Mouse (Mus musculus): ENCODE measurements around the gene Pimreg. TPM values are rescaled to one million over a fixed set of nuclear protein-coding genes. Genes with fewer than 3 reads are reported as not detected.

Gene Pimreg
- polyA plus RNA-seq, 1 experiment from 2014 or later = 79.0 TPM

- peak overlapping the region; percentile 65 for H3K27ac ChIP-seq
- H3K36me3 ChIP-seq = peaks cover 5% of the 10 kb centered on the region; the same call in 1 of the 2 replicates
Measured at GRCm38 (mm10) chr11:72050895-72051858, 9.3 kb downstream of the Pimreg start.

GRCm38 (mm10) chr11:72052221-72052620 is 10.4 kb downstream of the Pimreg start:
- Histone ChIP-seq H3K27me3 (peaks cover 39% of the 10 kb centered on the region), H3K4me2 (replicated peaks) (no peak overlapping the region), H3K9ac (replicated peaks) (no peak overlapping the region), H3K4me1 (replicated peaks) (peaks cover 25% of the 10 kb centered on the region), H3K4me3 (replicated peaks) (no peak overlapping the region), H3K27ac (no peak overlapping the region), H3K36me3 (no peaks in the 10 kb centered on the region), H3K9me3 (no peaks in the 10 kb centered on the region)
- ATAC-seq = no peak
- 66% methylated on average over 3 of the region's 3 CpGs for WGBS

More at GRCm38 (mm10) chr11:72050895-72051858, 9.3 kb downstream of the Pimreg start:
- WGBS = 2% methylated on average over 44 of the region's 45 CpGs
- peaks cover 25% of the 10 kb centered on the region for H3K4me1 ChIP-seq (replicated peaks)
- peak overlapping the region; percentile 81 for H3K9ac ChIP-seq (replicated peaks)
- no peaks in the 10 kb centered on the region for H3K9me3 ChIP-seq
- H3K4me3 ChIP-seq (replicated peaks) = peak overlapping the region; percentile 58
- H3K4me2 ChIP-seq (replicated peaks) = peak overlapping the region; percentile 84
- peak; percentile 79 for ATAC-seq
- H3K27me3 ChIP-seq = peaks cover 39% of the 10 kb centered on the region

GRCm38 (mm10) chr11:72052636-72053035 is 10.8 kb downstream of the Pimreg start:
- 17% methylated on average over 5 of the region's 5 CpGs for WGBS
- no peaks in the 10 kb centered on the region for H3K36me3 ChIP-seq
- ATAC-seq = no peak
- H3K27me3 ChIP-seq = peaks cover 39% of the 10 kb centered on the region
- H3K4me1 ChIP-seq (replicated peaks) = peaks cover 25% of the 10 kb centered on the region
- no peak overlapping the region for H3K27ac ChIP-seq
- no peak overlapping the region for H3K4me2 ChIP-seq (replicated peaks)
- H3K9ac ChIP-seq (replicated peaks) = no peak overlapping the region
- H3K9me3 ChIP-seq = no peaks in the 10 kb centered on the region
- no peak overlapping the region for H3K4me3 ChIP-seq (replicated peaks)

- Histone ChIP-seq H3K4me2 (replicated peaks) (no peak overlapping the region), H3K9ac (replicated peaks) (no peak overlapping the region), H3K4me3 (replicated peaks) (no peak overlapping the region), H3K4me1 (replicated peaks) (peaks cover 23% of the 10 kb centered on the region), H3K9me3 (no peaks in the 10 kb centered on the region), H3K36me3 (no peaks in the 10 kb centered on the region), H3K27ac (no peak overlapping the region), H3K27me3 (peaks cover 29% of the 10 kb centered on the region)
- ATAC-seq = no peak
- 49% methylated on average over 2 of the region's 2 CpGs for WGBS
Measured at GRCm38 (mm10) chr11:72055176-72055575, 13.3 kb downstream of the Pimreg start.

GRCm38 (mm10) chr11:72057166-72057565 is 15.3 kb downstream of the Pimreg start:
- ATAC-seq = no peak
- WGBS = 82% methylated on average over 3 of the region's 3 CpGs
- Histone ChIP-seq H3K9ac (replicated peaks) (no peak overlapping the region), H3K36me3 (no peaks in the 10 kb centered on the region), H3K4me1 (replicated peaks) (peaks cover 3% of the 10 kb centered on the region; the same call in 1 of the 2 replicates), H3K9me3 (no peaks in the 10 kb centered on the region), H3K27me3 (peaks cover 12% of the 10 kb centered on the region), H3K4me3 (replicated peaks) (no peak overlapping the region), H3K4me2 (replicated peaks) (no peak overlapping the region), H3K27ac (no peak overlapping the region)

GRCm38 (mm10) chr11:72060416-72060815 is 18.6 kb downstream of the Pimreg start:
- Histone ChIP-seq H3K4me1 (replicated peaks) (no peaks in the 10 kb centered on the region), H3K36me3 (peaks cover 5% of the 10 kb centered on the region; the same call in 1 of the 2 replicates), H3K27ac (no peak overlapping the region), H3K9me3 (no peaks in the 10 kb centered on the region), H3K4me2 (replicated peaks) (no peak overlapping the region), H3K4me3 (replicated peaks) (no peak overlapping the region), H3K9ac (replicated peaks) (no peak overlapping the region), H3K27me3 (no peaks in the 10 kb centered on the region)
- WGBS = 84% methylated on average over 9 of the region's 9 CpGs
- ATAC-seq = no peak

GRCm38 (mm10) chr11:72061093-72061620 is 19.3 kb downstream of the Pimreg start:
- Histone ChIP-seq H3K36me3 (peaks cover 5% of the 10 kb centered on the region; the same call in 1 of the 2 replicates), H3K4me2 (replicated peaks) (no peak overlapping the region), H3K27ac (no peak overlapping the region), H3K4me1 (replicated peaks) (no peaks in the 10 kb centered on the region), H3K4me3 (replicated peaks) (no peak overlapping the region), H3K9ac (replicated peaks) (no peak overlapping the region), H3K9me3 (no peaks in the 10 kb centered on the region), H3K27me3 (no peaks in the 10 kb centered on the region)
- 89% methylated on average over 13 of the region's 13 CpGs for WGBS
- ATAC-seq = no peak

GRCm38 (mm10) chr11:72064414-72064813 is 22.6 kb downstream of the Pimreg start:
- ATAC-seq = no peak
- Histone ChIP-seq H3K4me3 (replicated peaks) (no peak overlapping the region), H3K9ac (replicated peaks) (no peak overlapping the region), H3K4me2 (replicated peaks) (no peak overlapping the region), H3K36me3 (peaks cover 5% of the 10 kb centered on the region; the same call in 1 of the 2 replicates), H3K9me3 (no peaks in the 10 kb centered on the region), H3K27ac (no peak overlapping the region), H3K27me3 (no peaks in the 10 kb centered on the region), H3K4me1 (replicated peaks) (peaks cover 11% of the 10 kb centered on the region; the same call in 1 of the 2 replicates)
- 83% methylated on average over 6 of the region's 6 CpGs for WGBS

GRCm38 (mm10) chr11:72065103-72065502 is 23.3 kb downstream of the Pimreg start:
- Histone ChIP-seq H3K27me3 (no peaks in the 10 kb centered on the region), H3K4me2 (replicated peaks) (no peak overlapping the region), H3K4me3 (replicated peaks) (no peak overlapping the region), H3K27ac (no peak overlapping the region), H3K4me1 (replicated peaks) (peaks cover 11% of the 10 kb centered on the region; the same call in 1 of the 2 replicates), H3K9ac (replicated peaks) (no peak overlapping the region), H3K9me3 (no peaks in the 10 kb centered on the region), H3K36me3 (peaks cover 5% of the 10 kb centered on the region; the same call in 1 of the 2 replicates)
- WGBS = 83% methylated on average over 8 of the region's 8 CpGs
- ATAC-seq = no peak

GRCm38 (mm10) chr11:72066330-72066729 is 24.5 kb downstream of the Pimreg start:
- H3K27ac ChIP-seq = no peak overlapping the region
- no peaks in the 10 kb centered on the region for H3K27me3 ChIP-seq
- no peak overlapping the region for H3K4me3 ChIP-seq (replicated peaks)
- H3K36me3 ChIP-seq = peaks cover 5% of the 10 kb centered on the region; the same call in 1 of the 2 replicates
- no peak overlapping the region for H3K9ac ChIP-seq (replicated peaks)
- WGBS = 39% methylated on average over 6 of the region's 6 CpGs
- no peak overlapping the region for H3K4me2 ChIP-seq (replicated peaks)
- H3K9me3 ChIP-seq = no peaks in the 10 kb centered on the region
- no peak for ATAC-seq
- peaks cover 11% of the 10 kb centered on the region; the same call in 1 of the 2 replicates for H3K4me1 ChIP-seq (replicated peaks)

GRCm38 (mm10) chr11:72067326-72067725 is 25.5 kb downstream of the Pimreg start:
- peaks cover 5% of the 10 kb centered on the region; the same call in 1 of the 2 replicates for H3K36me3 ChIP-seq
- WGBS = 82% methylated on average over 5 of the region's 5 CpGs
- 0 out of 2 replicates have a peak overlapping the region, but pooled peaks have one; percentile 21 for H3K27ac ChIP-seq
- H3K4me2 ChIP-seq (replicated peaks) = no peak overlapping the region
- ATAC-seq = no peak
- peaks cover 13% of the 10 kb centered on the region; the same call in 1 of the 2 replicates for H3K4me1 ChIP-seq (replicated peaks)
- no peaks in the 10 kb centered on the region for H3K27me3 ChIP-seq
- H3K9ac ChIP-seq (replicated peaks) = no peak overlapping the region
- H3K9me3 ChIP-seq = no peaks in the 10 kb centered on the region
- H3K4me3 ChIP-seq (replicated peaks) = no peak overlapping the region

- no peaks in the 10 kb centered on the region for H3K27me3 ChIP-seq
- no peak overlapping the region for H3K9ac ChIP-seq (replicated peaks)
- WGBS = 52% methylated on average over 7 of the region's 7 CpGs
- H3K4me2 ChIP-seq (replicated peaks) = no peak overlapping the region
- H3K4me1 ChIP-seq (replicated peaks) = peaks cover 16% of the 10 kb centered on the region; the same call in 1 of the 2 replicates
- no peak overlapping the region for H3K4me3 ChIP-seq (replicated peaks)
- peaks cover 5% of the 10 kb centered on the region; the same call in 1 of the 2 replicates for H3K36me3 ChIP-seq
- H3K9me3 ChIP-seq = no peaks in the 10 kb centered on the region
- peak; percentile 53; the same call in 1 of the 2 replicates for ATAC-seq
- 0 out of 2 replicates have a peak overlapping the region, but pooled peaks have one; percentile 21 for H3K27ac ChIP-seq
Measured at GRCm38 (mm10) chr11:72068026-72068425, 26.2 kb downstream of the Pimreg start.
